Mouse (Mus musculus) left cerebral cortex, adult 6 months (tissue): ENCODE results near the gene Ndel1. TPM values are rescaled to one million over a fixed set of nuclear protein-coding genes. Genes with fewer than 3 reads are reported as not detected.

ENCODE experiments used
- long read RNA-seq, 2 experiments: library from polyadenylated mRNA; unstranded; transcript quantifications; one replicate each; pipeline ENCODE4 v2.0.0; 2019 to 2020
- polyA plus RNA-seq: library from polyadenylated mRNA; unstranded; fragments of <200 nt; fragmentation: Nextera tagmentation; gene quantifications from 2 replicates; pipeline ENCODE4 v1.2.3, GENCODE M21; 2021

Gene Ndel1
- polyA plus RNA-seq = 89.7 and 92.9 TPM in 2 replicates
- long read RNA-seq, experiment 1, transcript Ndel1-201 (9 exons, 2,382 nt) = major isoform, 692 of 818 reads
- long read RNA-seq, experiment 1, partial matches to known transcripts = 20 of 818 reads
- long read RNA-seq, experiment 1, other reads (novel, unspliced or antisense) = 102 of 818 reads
- long read RNA-seq, experiment 2, transcript Ndel1-201 (9 exons, 2,382 nt) = major isoform, 96 of 141 reads
- long read RNA-seq, experiment 2, partial matches to known transcripts = 29 of 141 reads
- long read RNA-seq, experiment 2, other reads (novel, unspliced or antisense) = 15 of 141 reads

DNA sequence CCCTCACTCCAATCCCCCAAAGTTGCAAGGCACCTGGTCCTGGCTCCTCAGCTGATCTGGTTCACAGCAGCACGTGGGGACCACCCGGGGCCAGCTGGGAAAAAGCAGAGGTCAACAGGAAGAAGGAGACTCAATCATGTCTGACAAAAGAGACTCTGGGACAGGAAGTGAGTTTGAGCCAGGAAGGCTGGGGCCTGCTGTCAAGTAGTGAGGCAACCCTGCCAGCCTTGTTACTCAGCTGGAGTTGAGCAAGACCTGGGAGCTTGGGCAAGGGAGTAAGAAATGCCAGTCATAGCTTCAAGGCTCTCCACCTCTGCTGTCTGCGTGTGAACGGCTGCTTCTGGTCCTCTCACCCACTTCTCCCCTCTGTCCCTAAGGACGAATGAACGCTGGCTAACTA is at the start of gene Ndel1:
Ndel1 (minus strand) TSS at position 111 of the 400 bp plus-strand sequence.

DNA sequence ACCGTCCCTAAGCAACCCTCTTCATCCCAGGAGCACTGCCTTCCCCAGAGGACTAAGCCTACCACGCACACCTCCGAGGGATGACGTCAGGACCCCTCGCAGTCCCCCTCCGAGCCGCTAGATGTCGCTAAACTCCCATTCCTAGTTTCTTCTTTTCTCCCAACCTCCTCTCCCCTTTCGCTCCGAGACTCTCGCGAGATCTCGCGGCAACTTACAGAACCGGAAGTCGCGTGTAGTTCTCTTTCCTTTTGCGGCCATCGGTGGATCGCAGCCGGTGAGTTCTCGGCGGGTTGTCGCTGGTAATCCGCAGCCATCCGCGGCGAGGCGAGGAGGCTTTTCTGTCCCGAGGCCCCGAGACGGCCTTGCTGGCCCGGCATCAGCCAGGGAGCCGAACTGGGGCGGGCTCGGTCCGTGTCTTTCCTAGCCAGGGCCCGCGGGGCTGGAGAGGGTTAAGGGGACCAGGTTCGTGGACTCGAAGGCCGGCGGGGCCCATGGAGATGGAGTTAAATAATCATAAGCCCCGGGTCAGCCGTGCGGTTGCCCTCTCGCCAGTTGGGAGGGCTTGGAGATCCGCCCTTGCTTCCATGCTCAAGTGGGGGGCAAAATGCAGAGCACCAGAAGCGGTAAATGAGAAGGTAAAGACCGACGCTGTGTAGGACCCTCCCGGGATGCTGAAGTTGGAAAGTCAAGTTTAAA is 29.8 kb upstream of the Ndel1 start, which contains the start of gene Rpl26:
Rpl26 (plus strand) TSS at position 233 of the 696 bp plus-strand sequence.

DNA sequence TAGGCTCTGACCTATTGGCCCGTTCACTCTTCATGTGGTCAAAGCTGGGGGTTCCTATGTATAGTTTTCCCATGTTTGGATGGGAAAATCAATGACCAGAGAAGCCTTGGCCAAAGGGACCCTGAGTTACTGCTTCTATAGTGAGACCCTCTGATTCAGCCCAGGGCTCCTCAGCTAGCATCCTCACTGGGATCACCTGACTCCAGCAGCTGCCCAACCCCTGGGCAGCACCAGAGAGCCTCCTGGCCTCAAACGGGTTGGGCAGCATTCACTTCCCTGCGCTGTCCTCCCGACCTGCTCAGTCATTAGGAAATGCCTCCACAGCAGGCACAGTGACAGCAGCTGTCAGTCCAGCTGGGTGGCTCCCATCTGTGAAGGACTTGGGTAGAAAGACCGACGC is 16.6 kb upstream of the Ndel1 start, which contains the start of gene Rnf222:
Rnf222 (plus strand) TSS at position 301 of the 400 bp plus-strand sequence.

Other genes with a start within 250 kb of the Ndel1 start
- 31.2 and 38.6 TPM in 2 replicates for gene Myh10, start 180.3 kb downstream of the Ndel1 start, polyA plus RNA-seq
- not detected in 2 replicates for gene Rnf222, start 16.7 kb upstream of the Ndel1 start, polyA plus RNA-seq
- gene Rpl26, start 29.7 kb upstream of the Ndel1 start, polyA plus RNA-seq = 3,549 and 3,569 TPM in 2 replicates
- gene Odf4, start 55.2 kb upstream of the Ndel1 start, polyA plus RNA-seq = not detected in 2 replicates
- gene Arhgef15, start 85.6 kb upstream of the Ndel1 start, polyA plus RNA-seq = 9.7 and 13.3 TPM in 2 replicates
- gene Slc25a35, start 96.3 kb upstream of the Ndel1 start, polyA plus RNA-seq = 2.4 and 3.7 TPM in 2 replicates
- gene Rangrf, start 103.3 kb upstream of the Ndel1 start, polyA plus RNA-seq = 26.7 and 27.0 TPM in 2 replicates
- 10.9 and 12.5 TPM in 2 replicates for gene Pfas, start 136.6 kb upstream of the Ndel1 start, polyA plus RNA-seq
- 14.9 and 16.4 TPM in 2 replicates for gene Ctc1, start 144.1 kb upstream of the Ndel1 start, polyA plus RNA-seq
- gene Aurkb, start 173.8 kb upstream of the Ndel1 start, polyA plus RNA-seq = 0.38 and 0.56 TPM in 2 replicates
- gene Borcs6, start 187.9 kb upstream of the Ndel1 start, polyA plus RNA-seq = 13.0 and 28.1 TPM in 2 replicates
- gene Tmem107, start 198.9 kb upstream of the Ndel1 start, polyA plus RNA-seq = 35.2 and 37.9 TPM in 2 replicates
- 323 and 837 TPM in 2 replicates for gene Vamp2, start 216.6 kb upstream of the Ndel1 start, polyA plus RNA-seq
- gene Per1, start 223.4 kb upstream of the Ndel1 start, polyA plus RNA-seq = 25.9 and 39.5 TPM in 2 replicates
- gene Hes7, start 248.5 kb upstream of the Ndel1 start, polyA plus RNA-seq = 0.43 and 1.3 TPM in 2 replicates